Mouse (Mus musculus): ENCODE measurements at regions not wholly inside any gene's neighbourhood (a gene's known extent, or its start where the extent isn't known, plus 50 kb on each side); places are given as distances from the start of the nearest gene placed in this dataset.

- no peak overlapping the region for H3K27ac ChIP-seq (ENCODE audit: low read depth)
- ATAC-seq: no peak
- H3K36me3 ChIP-seq (replicated peaks; ENCODE audit: insufficient read depth, low read length): no peaks in the 10 kb centered on the region
- DNase-seq: no peak
- no peak overlapping the region for H3K4me2 ChIP-seq (ENCODE audit: low read depth, low read length)
- 76% methylated on average over 3 of the region's 3 CpGs for WGBS (ENCODE audit: insufficient replicate concordance)
- H3K4me3 ChIP-seq (ENCODE audit: low read depth, low read length): no peak overlapping the region
- H3K27me3 ChIP-seq (ENCODE audit: insufficient read depth, low read length): no peaks in the 10 kb centered on the region
- no peaks in the 10 kb centered on the region for H3K4me1 ChIP-seq (ENCODE audit: insufficient read depth)
- no peak for TF ChIP-seq CTCF (IDR thresholded peaks at IDR 0.05; ENCODE audit: low read depth)
- TF ChIP-seq EP300 (IDR thresholded peaks at IDR 0.05; ENCODE audit: low read depth): no peak
- no peaks in the 10 kb centered on the region for H3K9me3 ChIP-seq (ENCODE audit: low read length)
- no peak overlapping the region for H3K9ac ChIP-seq (replicated peaks)
Measured at GRCm38 (mm10) chr3:15212357-15212756, 119.7 kb downstream of the Gm9733 start.

- no peak for ATAC-seq
- TF ChIP-seq EP300 (IDR thresholded peaks at IDR 0.05; ENCODE audit: low read depth): no peak
- TF ChIP-seq CTCF (IDR thresholded peaks at IDR 0.05; ENCODE audit: low read depth): no peak
- Histone ChIP-seq H3K9ac (replicated peaks) (no peak overlapping the region), H3K9me3 (ENCODE audit: low read length) (no peaks in the 10 kb centered on the region), H3K27ac (ENCODE audit: low read depth) (no peak overlapping the region), H3K27me3 (ENCODE audit: insufficient read depth, low read length) (no peaks in the 10 kb centered on the region), H3K36me3 (replicated peaks; ENCODE audit: insufficient read depth, low read length) (no peaks in the 10 kb centered on the region), H3K4me3 (ENCODE audit: low read depth, low read length) (no peak overlapping the region), H3K4me2 (ENCODE audit: low read depth, low read length) (no peak overlapping the region), H3K4me1 (ENCODE audit: insufficient read depth) (no peaks in the 10 kb centered on the region; the same call in 1 of the 2 replicates)
- DNase-seq: no peak
Measured at GRCm38 (mm10) chr3:15217591-15217990, 114.5 kb downstream of the Gm9733 start.

- WGBS (ENCODE audit: insufficient replicate concordance): 49% methylated on average over 2 of the region's 2 CpGs
- no peak for TF ChIP-seq EP300 (IDR thresholded peaks at IDR 0.05; ENCODE audit: low read depth)
- TF ChIP-seq CTCF (IDR thresholded peaks at IDR 0.05; ENCODE audit: low read depth): no peak
- Histone ChIP-seq H3K27me3 (ENCODE audit: insufficient read depth, low read length) (no peaks in the 10 kb centered on the region), H3K4me2 (ENCODE audit: low read depth, low read length) (no peak overlapping the region), H3K36me3 (replicated peaks; ENCODE audit: insufficient read depth, low read length) (no peaks in the 10 kb centered on the region), H3K9ac (replicated peaks) (no peak overlapping the region), H3K4me1 (ENCODE audit: insufficient read depth) (no peaks in the 10 kb centered on the region; the same call in 1 of the 2 replicates), H3K4me3 (ENCODE audit: low read depth, low read length) (no peak overlapping the region), H3K9me3 (ENCODE audit: low read length) (no peaks in the 10 kb centered on the region), H3K27ac (ENCODE audit: low read depth) (0 out of 2 replicates have a peak overlapping the region, but pooled peaks have one; percentile 42)
- ATAC-seq (peak; percentile 86), DNase-seq (no peak)
Measured at GRCm38 (mm10) chr3:15219275-15219674, 112.8 kb downstream of the Gm9733 start.

- H3K4me3 ChIP-seq (ENCODE audit: low read depth, low read length): no peak overlapping the region
- no peak overlapping the region for H3K4me2 ChIP-seq (ENCODE audit: low read depth, low read length)
- H3K9me3 ChIP-seq (ENCODE audit: low read length): no peaks in the 10 kb centered on the region
- no peak for ATAC-seq
- H3K36me3 ChIP-seq (replicated peaks; ENCODE audit: insufficient read depth, low read length): no peaks in the 10 kb centered on the region
- no peaks in the 10 kb centered on the region for H3K27me3 ChIP-seq (ENCODE audit: insufficient read depth, low read length)
- H3K4me1 ChIP-seq (ENCODE audit: insufficient read depth): no peaks in the 10 kb centered on the region; the same call in 1 of the 2 replicates
- WGBS (ENCODE audit: insufficient replicate concordance): 79% methylated on average over 6 of the region's 6 CpGs
- DNase-seq: no peak
- TF ChIP-seq EP300 (IDR thresholded peaks at IDR 0.05; ENCODE audit: low read depth) (no peak), CTCF (IDR thresholded peaks at IDR 0.05; ENCODE audit: low read depth) (no peak)
- no peak overlapping the region for H3K27ac ChIP-seq (ENCODE audit: low read depth)
- no peak overlapping the region for H3K9ac ChIP-seq (replicated peaks)
Measured at GRCm38 (mm10) chr3:15223266-15223665, 108.8 kb downstream of the Gm9733 start.

- Histone ChIP-seq H3K27me3 (ENCODE audit: insufficient read depth, low read length) (no peaks in the 10 kb centered on the region), H3K4me1 (ENCODE audit: insufficient read depth) (no peaks in the 10 kb centered on the region), H3K9me3 (ENCODE audit: low read length) (no peaks in the 10 kb centered on the region), H3K36me3 (replicated peaks; ENCODE audit: insufficient read depth, low read length) (no peaks in the 10 kb centered on the region), H3K9ac (replicated peaks) (no peak overlapping the region), H3K4me2 (ENCODE audit: low read depth, low read length) (no peak overlapping the region), H3K4me3 (ENCODE audit: low read depth, low read length) (no peak overlapping the region), H3K27ac (ENCODE audit: low read depth) (no peak overlapping the region)
- no peak for DNase-seq
- no peak for ATAC-seq
- WGBS (ENCODE audit: insufficient replicate concordance): 25% methylated on average over 1 of the region's 1 CpGs
- TF ChIP-seq EP300 (IDR thresholded peaks at IDR 0.05; ENCODE audit: low read depth): no peak
- TF ChIP-seq CTCF (IDR thresholded peaks at IDR 0.05; ENCODE audit: low read depth): no peak
Measured at GRCm38 (mm10) chr3:15224452-15224851, 107.7 kb downstream of the Gm9733 start.

GRCm38 (mm10) chr3:15228641-15229040 is 103.5 kb downstream of the Gm9733 start:
- no peak overlapping the region for H3K27ac ChIP-seq (ENCODE audit: low read depth)
- DNase-seq: no peak
- no peak for ATAC-seq
- H3K4me1 ChIP-seq (ENCODE audit: insufficient read depth): no peaks in the 10 kb centered on the region
- TF ChIP-seq CTCF (IDR thresholded peaks at IDR 0.05; ENCODE audit: low read depth) (no peak), EP300 (IDR thresholded peaks at IDR 0.05; ENCODE audit: low read depth) (no peak)
- 68% methylated on average over 2 of the region's 2 CpGs for WGBS (ENCODE audit: insufficient replicate concordance)
- no peak overlapping the region for H3K4me3 ChIP-seq (ENCODE audit: low read depth, low read length)
- H3K27me3 ChIP-seq (ENCODE audit: insufficient read depth, low read length): no peaks in the 10 kb centered on the region
- no peaks in the 10 kb centered on the region for H3K36me3 ChIP-seq (replicated peaks; ENCODE audit: insufficient read depth, low read length)
- H3K4me2 ChIP-seq (ENCODE audit: low read depth, low read length): no peak overlapping the region
- H3K9ac ChIP-seq (replicated peaks): no peak overlapping the region
- no peaks in the 10 kb centered on the region for H3K9me3 ChIP-seq (ENCODE audit: low read length)

GRCm38 (mm10) chr3:15230204-15230603 is 101.9 kb downstream of the Gm9733 start:
- Histone ChIP-seq H3K4me1 (ENCODE audit: insufficient read depth) (no peaks in the 10 kb centered on the region), H3K27me3 (ENCODE audit: insufficient read depth, low read length) (no peaks in the 10 kb centered on the region), H3K9ac (replicated peaks) (no peak overlapping the region), H3K4me3 (ENCODE audit: low read depth, low read length) (no peak overlapping the region), H3K27ac (ENCODE audit: low read depth) (no peak overlapping the region), H3K9me3 (ENCODE audit: low read length) (no peaks in the 10 kb centered on the region), H3K36me3 (replicated peaks; ENCODE audit: insufficient read depth, low read length) (no peaks in the 10 kb centered on the region), H3K4me2 (ENCODE audit: low read depth, low read length) (no peak overlapping the region)
- WGBS (ENCODE audit: insufficient replicate concordance): 73% methylated on average over 6 of the region's 6 CpGs
- TF ChIP-seq EP300 (IDR thresholded peaks at IDR 0.05; ENCODE audit: low read depth): no peak
- TF ChIP-seq CTCF (IDR thresholded peaks at IDR 0.05; ENCODE audit: low read depth): no peak
- ATAC-seq (no peak), DNase-seq (no peak)
